Mouse (Mus musculus): Measurements from ENCODE around the gene Klhdc7a. TPM values are rescaled to one million over a fixed set of nuclear protein-coding genes. Genes with fewer than 3 reads are reported as not detected.

The Klhdc7a gene
- total RNA-seq (2012; rRNA removed) (under 0.01 TPM in 1 of 2 replicates, not detected in the other), polyA plus RNA-seq (2012; ENCODE audit: insufficient read depth in 1 of 2, insufficient read length in 2 of 2, low read depth in 1 of 2, low replicate concordance in 2 of 2, missing spikeins in 1 of 2) (not detected)

DNA sequence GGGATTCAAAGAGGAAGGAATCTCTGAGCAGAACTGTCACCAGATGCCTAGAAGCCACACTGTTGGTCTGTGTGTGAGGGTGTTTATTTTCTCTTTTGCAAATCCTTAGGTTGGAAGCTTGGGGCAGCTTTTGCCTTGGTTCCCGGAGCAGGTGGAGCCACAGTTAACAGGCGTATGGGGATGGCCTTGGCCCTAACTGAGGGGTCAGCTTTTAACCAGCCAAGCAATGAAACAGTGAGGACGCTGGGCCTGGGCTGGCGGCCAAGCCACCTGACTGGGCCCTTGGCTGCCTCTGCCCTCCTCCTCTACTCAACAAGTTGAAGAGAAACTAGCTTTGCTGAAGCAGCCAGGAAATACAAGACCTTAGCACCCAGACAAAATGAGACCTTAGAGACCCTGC is at the start of gene Klhdc7a:
Klhdc7a (minus strand) TSS at position 105 of the 400 bp plus-strand sequence.
- Histone ChIP-seq H3K36me3 (ENCODE audit: control insufficient read depth in 1 of 2, insufficient read depth in 2 of 2, low read length in 2 of 2) (no peaks in the 10 kb centered on the region), H3K4me1 (ENCODE audit: control insufficient read depth in 1 of 2, insufficient read depth in 2 of 2, low read length in 2 of 2) (no peaks in the 10 kb centered on the region), H3K27ac (ENCODE audit: control insufficient read depth, low read depth, low read length) (no peak within 1 kb of the TSS), H3K27me3 (ENCODE audit: control insufficient read depth in 1 of 2, insufficient read depth in 2 of 2, low read length in 2 of 2) (no peaks in the 10 kb centered on the region), H3K4me3 (ENCODE audit: control insufficient read depth in 1 of 2, insufficient read depth in 1 of 2, low read depth in 2 of 2, low read length in 2 of 2) (no peak within 1 kb of the TSS), H3K9ac (ENCODE audit: control insufficient read depth, low read depth, low read length, poor library complexity, severe bottlenecking) (no peak within 1 kb of the TSS), H3K79me2 (ENCODE audit: control insufficient read depth, insufficient read depth, low read length, poor library complexity) (no peaks in the 10 kb centered on the region), H3K9me3 (replicated peaks; ENCODE audit: insufficient read depth, low read length) (no peaks in the 10 kb centered on the region)
- TF ChIP-seq KAT2A (conservative IDR thresholded peaks at IDR 0.05; ENCODE audit: low read depth, low read length) (no peak), CHD1 (IDR thresholded peaks at IDR 0.05; ENCODE audit: low read depth, low read length) (no peak), CTCF (IDR thresholded peaks at IDR 0.05 in 2 of 3, conservative IDR thresholded peaks at IDR 0.05 in 1 of 3; ENCODE audit: control insufficient read depth in 1 of 3, insufficient read depth in 1 of 3, low read depth in 2 of 3, low read length in 3 of 3, poor library complexity in 1 of 3, severe bottlenecking in 1 of 3) (no peak), ZNF384 (IDR thresholded peaks at IDR 0.05; ENCODE audit: low read depth, low read length) (no peak), SMC3 (IDR thresholded peaks at IDR 0.05; ENCODE audit: low read depth, low read length) (no peak), TBP (IDR thresholded peaks at IDR 0.05; ENCODE audit: low read depth, low read length) (no peak), MAFK (IDR thresholded peaks at IDR 0.05; ENCODE audit: borderline replicate concordance, low read depth, low read length) (no peak), SIN3A (IDR thresholded peaks at IDR 0.05; ENCODE audit: low read length) (no peak), POLR2AphosphoS5 (IDR thresholded peaks at IDR 0.05; ENCODE audit: borderline replicate concordance, low read depth, low read length) (no peak), TCF12 (IDR thresholded peaks at IDR 0.05; ENCODE audit: low read depth, low read length) (no peak), RAD21 (IDR thresholded peaks at IDR 0.05; ENCODE audit: low read depth, low read length) (no peak), POLR2A (IDR thresholded peaks at IDR 0.05; ENCODE audit: control insufficient read depth in 1 of 2, insufficient read depth in 1 of 2, low read depth in 1 of 2, low read length in 2 of 2, poor library complexity in 1 of 2) (no peak), BHLHE40 (IDR thresholded peaks at IDR 0.05; ENCODE audit: borderline replicate concordance, low read depth, low read length) (no peak), GATA1 (IDR thresholded peaks at IDR 0.05; ENCODE audit: low read depth, low read length) (no peak), EP300 (IDR thresholded peaks at IDR 0.05; ENCODE audit: low read depth in 1 of 2, low read length in 2 of 2) (no peak), POLR2AphosphoS2 (IDR thresholded peaks at IDR 0.05; ENCODE audit: low read length) (no peak), JUND (IDR thresholded peaks at IDR 0.05; ENCODE audit: low read depth, low read length) (no peak)
- DNase-seq (ENCODE audit: low read depth, low spot score), result no peak

- Histone ChIP-seq H3K27me3 (ENCODE audit: control insufficient read depth in 1 of 2, insufficient read depth in 2 of 2, low read length in 2 of 2) (no peaks in the 10 kb centered on the region), H3K4me1 (ENCODE audit: control insufficient read depth in 1 of 2, insufficient read depth in 2 of 2, low read length in 2 of 2) (no peaks in the 10 kb centered on the region), H3K36me3 (ENCODE audit: control insufficient read depth in 1 of 2, insufficient read depth in 2 of 2, low read length in 2 of 2) (no peaks in the 10 kb centered on the region), H3K79me2 (ENCODE audit: control insufficient read depth, insufficient read depth, low read length, poor library complexity) (no peaks in the 10 kb centered on the region), H3K27ac (ENCODE audit: control insufficient read depth, low read depth, low read length) (no peak overlapping the region), H3K9me3 (replicated peaks; ENCODE audit: insufficient read depth, low read length) (no peaks in the 10 kb centered on the region), H3K4me3 (ENCODE audit: control insufficient read depth in 1 of 2, insufficient read depth in 1 of 2, low read depth in 2 of 2, low read length in 2 of 2) (no peak overlapping the region), H3K9ac (ENCODE audit: control insufficient read depth, low read depth, low read length, poor library complexity, severe bottlenecking) (no peak overlapping the region)
- TF ChIP-seq HCFC1 (IDR thresholded peaks at IDR 0.05; ENCODE audit: low read depth, low read length) (no peak), E2F4 (IDR thresholded peaks at IDR 0.05; ENCODE audit: borderline replicate concordance, low read depth, low read length) (no peak), SIN3A (IDR thresholded peaks at IDR 0.05; ENCODE audit: low read length) (no peak), MAFK (IDR thresholded peaks at IDR 0.05; ENCODE audit: borderline replicate concordance, low read depth, low read length) (no peak), USF1 (IDR thresholded peaks at IDR 0.05; ENCODE audit: low read depth, low read length) (no peak)
- DNase-seq (ENCODE audit: low read depth, low spot score), result no peak
Observed at GRCm38 (mm10) chr4:140015916-140016315, 48.1 kb upstream of the Klhdc7a start.

Data from MEL (cell line).